Mouse (Mus musculus): ENCODE measurements around the gene Pakap. TPM values are rescaled to one million over a fixed set of nuclear protein-coding genes. Genes with fewer than 3 reads are reported as not detected.
A peak's percentile ranks its signal among the peaks of the same experiment; 100 is the strongest.

Gene Pakap
- polyA plus RNA-seq, 1 experiment from 2014 or later = 25.4 TPM

- no peak for ATAC-seq (ENCODE audit: low read depth)
These were observed 212.4 kb downstream of the Pakap start for GRCm38 (mm10) chr4:57780403-57780802.

DNA sequence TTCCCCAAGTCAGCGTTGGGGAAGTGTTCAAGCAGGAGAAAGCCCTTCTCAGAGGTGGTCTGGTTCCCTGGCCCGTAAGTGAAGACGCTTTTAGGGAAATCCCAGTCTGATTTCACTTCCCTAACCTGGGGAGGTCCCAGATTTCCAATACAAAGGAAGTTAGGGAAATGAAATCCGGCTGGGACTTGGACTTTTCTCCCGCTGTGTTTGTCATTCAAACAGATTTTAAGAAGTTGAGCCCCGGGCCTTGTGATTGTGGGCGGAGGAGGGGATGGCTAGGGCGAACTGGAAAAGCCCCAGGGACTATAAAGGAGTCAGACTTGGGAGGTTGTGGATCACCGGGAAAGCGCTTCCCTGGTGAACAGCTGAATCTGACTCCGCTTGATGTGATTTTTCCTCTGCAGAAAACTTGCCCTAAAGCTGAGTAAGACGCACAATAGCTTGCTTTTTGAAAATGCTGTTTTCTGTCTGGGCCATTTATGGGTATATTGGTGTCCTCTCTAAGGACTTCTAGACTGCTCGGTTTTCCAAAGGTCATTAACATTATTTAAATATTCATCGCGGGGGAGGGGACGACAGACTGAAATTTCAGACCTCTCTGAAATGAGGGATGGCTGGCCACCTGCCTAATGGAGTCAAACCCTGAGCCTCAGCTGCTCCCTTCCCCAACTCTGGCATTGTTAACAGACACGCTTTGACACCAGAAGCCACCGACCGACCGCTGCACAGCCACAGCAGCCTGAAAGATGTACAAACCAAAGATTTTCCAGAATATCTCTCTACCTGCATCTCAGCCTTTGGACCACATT is 213.1 kb downstream of the Pakap start:
- H3K4me3 ChIP-seq (ENCODE audit: low read depth, low read length) = no peak overlapping the region
- no peaks in the 10 kb centered on the region for H3K9me3 ChIP-seq (ENCODE audit: control insufficient read depth, low read length)
- 0 out of 2 replicates have a peak, but pooled peaks cover 4% of the 10 kb centered on the region for H3K27me3 ChIP-seq (replicated peaks; ENCODE audit: control insufficient read depth, insufficient read depth, low read length)
- H3K4me1 ChIP-seq (ENCODE audit: control insufficient read depth, insufficient read depth, low read length) = peaks cover 26% of the 10 kb centered on the region
- ATAC-seq (ENCODE audit: low read depth) = peak; percentile 67
- H3K36me3 ChIP-seq (ENCODE audit: control insufficient read depth, insufficient read depth, low read length) = no peaks in the 10 kb centered on the region
- 6% methylated on average over 20 of the region's 20 CpGs for WGBS
- H3K4me2 ChIP-seq (ENCODE audit: low read depth, low read length) = peak overlapping the region; percentile 16; the same call in 1 of the 2 replicates
- H3K9ac ChIP-seq (ENCODE audit: low read depth, low read length) = no peak overlapping the region
- DNase-seq (ENCODE audit: low spot score) = peak; percentile 73
- H3K27ac ChIP-seq (replicated peaks; ENCODE audit: low read depth, low read length) = peak overlapping the region; percentile 59

More at GRCm38 (mm10) chr4:57780403-57780802, 212.4 kb downstream of the Pakap start:
- 9% methylated on average over 4 of the region's 4 CpGs for WGBS
- H3K36me3 ChIP-seq (ENCODE audit: control insufficient read depth, insufficient read depth, low read length) = no peaks in the 10 kb centered on the region
- H3K27ac ChIP-seq (replicated peaks; ENCODE audit: low read depth, low read length) = peak overlapping the region; percentile 59
- peaks cover 26% of the 10 kb centered on the region for H3K4me1 ChIP-seq (ENCODE audit: control insufficient read depth, insufficient read depth, low read length)
- H3K9me3 ChIP-seq (ENCODE audit: control insufficient read depth, low read length) = no peaks in the 10 kb centered on the region
- H3K9ac ChIP-seq (ENCODE audit: low read depth, low read length) = no peak overlapping the region
- H3K27me3 ChIP-seq (replicated peaks; ENCODE audit: control insufficient read depth, insufficient read depth, low read length) = 0 out of 2 replicates have a peak, but pooled peaks cover 4% of the 10 kb centered on the region
- H3K4me3 ChIP-seq (ENCODE audit: low read depth, low read length) = no peak overlapping the region
- peak overlapping the region; percentile 16; the same call in 1 of the 2 replicates for H3K4me2 ChIP-seq (ENCODE audit: low read depth, low read length)
- DNase-seq (ENCODE audit: low spot score) = no peak

- H3K9me3 ChIP-seq (ENCODE audit: control insufficient read depth, low read length) = no peaks in the 10 kb centered on the region
- H3K4me1 ChIP-seq (ENCODE audit: control insufficient read depth, insufficient read depth, low read length) = peaks cover 26% of the 10 kb centered on the region
- ATAC-seq (ENCODE audit: low read depth) = peak; percentile 90
- no peaks in the 10 kb centered on the region for H3K36me3 ChIP-seq (ENCODE audit: control insufficient read depth, insufficient read depth, low read length)
- 0% methylated on average over 25 of the region's 26 CpGs for WGBS
- 0 out of 2 replicates have a peak, but pooled peaks cover 4% of the 10 kb centered on the region for H3K27me3 ChIP-seq (replicated peaks; ENCODE audit: control insufficient read depth, insufficient read depth, low read length)
- peak overlapping the region; percentile 45 for H3K4me3 ChIP-seq (ENCODE audit: low read depth, low read length)
- H3K4me2 ChIP-seq (ENCODE audit: low read depth, low read length) = peak overlapping the region; percentile 84
- H3K9ac ChIP-seq (ENCODE audit: low read depth, low read length) = peak overlapping the region; percentile 54
- no peak overlapping the region for H3K27ac ChIP-seq (replicated peaks; ENCODE audit: low read depth, low read length)
- DNase-seq (ENCODE audit: low spot score) = peak; percentile 78
These were observed 214.0 kb downstream of the Pakap start for GRCm38 (mm10) chr4:57781994-57782393.

- H3K4me2 ChIP-seq (ENCODE audit: low read depth, low read length) = peak overlapping the region; percentile 84
- 0 out of 2 replicates have a peak, but pooled peaks cover 4% of the 10 kb centered on the region for H3K27me3 ChIP-seq (replicated peaks; ENCODE audit: control insufficient read depth, insufficient read depth, low read length)
- H3K27ac ChIP-seq (replicated peaks; ENCODE audit: low read depth, low read length) = no peak overlapping the region
- H3K36me3 ChIP-seq (ENCODE audit: control insufficient read depth, insufficient read depth, low read length) = no peaks in the 10 kb centered on the region
- 10% methylated on average over 33 of the region's 33 CpGs for WGBS
- peak overlapping the region; percentile 45 for H3K4me3 ChIP-seq (ENCODE audit: low read depth, low read length)
- DNase-seq (ENCODE audit: low spot score) (no peak), ATAC-seq (ENCODE audit: low read depth) (peak; percentile 15; the same call in 1 of the 2 replicates)
- peak overlapping the region; percentile 54 for H3K9ac ChIP-seq (ENCODE audit: low read depth, low read length)
- peaks cover 26% of the 10 kb centered on the region for H3K4me1 ChIP-seq (ENCODE audit: control insufficient read depth, insufficient read depth, low read length)
- H3K9me3 ChIP-seq (ENCODE audit: control insufficient read depth, low read length) = no peaks in the 10 kb centered on the region
These were observed 214.8 kb downstream of the Pakap start for GRCm38 (mm10) chr4:57782549-57783390.

DNA sequence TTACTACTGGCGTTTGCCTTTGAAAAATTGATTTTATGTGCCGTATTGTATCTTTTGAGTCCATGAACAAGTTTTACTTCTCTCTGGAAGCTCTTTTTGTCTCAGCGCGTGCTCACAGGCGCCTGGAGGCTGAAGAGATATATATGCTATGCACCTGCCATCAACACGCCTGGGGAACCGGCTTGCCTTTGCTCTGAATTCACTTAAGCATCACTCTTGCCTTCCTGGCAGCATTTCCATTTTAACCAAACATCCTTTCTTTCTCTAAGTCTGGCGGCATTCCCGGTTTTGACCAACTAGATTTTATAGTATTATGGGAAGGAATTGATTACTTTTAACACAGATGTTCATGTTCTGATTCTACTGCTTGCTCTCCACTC is 215.4 kb downstream of the Pakap start:
- Histone ChIP-seq H3K27ac (replicated peaks; ENCODE audit: low read depth, low read length) (no peak overlapping the region), H3K36me3 (ENCODE audit: control insufficient read depth, insufficient read depth, low read length) (no peaks in the 10 kb centered on the region), H3K4me3 (ENCODE audit: low read depth, low read length) (peak overlapping the region; percentile 45), H3K27me3 (replicated peaks; ENCODE audit: control insufficient read depth, insufficient read depth, low read length) (0 out of 2 replicates have a peak, but pooled peaks cover 4% of the 10 kb centered on the region), H3K9ac (ENCODE audit: low read depth, low read length) (no peak overlapping the region), H3K9me3 (ENCODE audit: control insufficient read depth, low read length) (no peaks in the 10 kb centered on the region), H3K4me1 (ENCODE audit: control insufficient read depth, insufficient read depth, low read length) (peaks cover 26% of the 10 kb centered on the region), H3K4me2 (ENCODE audit: low read depth, low read length) (peak overlapping the region; percentile 84)
- 32% methylated on average over 9 of the region's 9 CpGs for WGBS
- DNase-seq (ENCODE audit: low spot score) = peak; percentile 46
- ATAC-seq (ENCODE audit: low read depth) = no peak

- Histone ChIP-seq H3K36me3 (ENCODE audit: control insufficient read depth, insufficient read depth, low read length) (no peaks in the 10 kb centered on the region), H3K9ac (ENCODE audit: low read depth, low read length) (no peak overlapping the region), H3K27me3 (replicated peaks; ENCODE audit: control insufficient read depth, insufficient read depth, low read length) (0 out of 2 replicates have a peak, but pooled peaks cover 4% of the 10 kb centered on the region), H3K9me3 (ENCODE audit: control insufficient read depth, low read length) (no peaks in the 10 kb centered on the region), H3K4me1 (ENCODE audit: control insufficient read depth, insufficient read depth, low read length) (peaks cover 26% of the 10 kb centered on the region), H3K4me3 (ENCODE audit: low read depth, low read length) (no peak overlapping the region), H3K4me2 (ENCODE audit: low read depth, low read length) (peak overlapping the region; percentile 3; the same call in 1 of the 2 replicates), H3K27ac (replicated peaks; ENCODE audit: low read depth, low read length) (no peak overlapping the region)
- WGBS = 74% methylated on average over 11 of the region's 11 CpGs
- DNase-seq (ENCODE audit: low spot score) (no peak), ATAC-seq (ENCODE audit: low read depth) (no peak)
These were observed 216.0 kb downstream of the Pakap start for GRCm38 (mm10) chr4:57783853-57784600.

DNA sequence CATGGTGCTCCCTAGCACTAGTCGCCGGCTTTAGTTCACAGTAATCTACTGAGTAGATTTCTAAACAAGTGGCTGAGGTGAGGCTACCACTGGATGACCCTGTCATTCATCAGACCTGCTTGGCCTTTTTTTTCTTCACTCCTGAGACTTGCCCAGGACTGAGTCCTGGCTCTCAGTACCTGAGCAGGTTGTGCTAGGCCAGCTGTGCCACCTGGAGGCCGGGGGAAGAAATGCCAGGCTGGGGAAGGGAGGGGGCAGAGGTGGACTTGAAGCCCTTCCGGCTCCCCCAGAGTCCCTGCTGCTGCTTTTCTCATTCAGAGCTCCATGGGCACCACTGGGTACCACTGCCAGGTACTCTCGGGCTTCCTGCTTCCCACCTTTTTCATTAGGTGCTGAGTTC is 220.7 kb downstream of the Pakap start:
- Histone ChIP-seq H3K9ac (ENCODE audit: low read depth, low read length) (no peak overlapping the region), H3K4me1 (ENCODE audit: control insufficient read depth, insufficient read depth, low read length) (peaks cover 3% of the 10 kb centered on the region; the same call in 1 of the 2 replicates), H3K27ac (replicated peaks; ENCODE audit: low read depth, low read length) (no peak overlapping the region), H3K27me3 (replicated peaks; ENCODE audit: control insufficient read depth, insufficient read depth, low read length) (no peaks in the 10 kb centered on the region), H3K4me3 (ENCODE audit: low read depth, low read length) (no peak overlapping the region), H3K36me3 (ENCODE audit: control insufficient read depth, insufficient read depth, low read length) (no peaks in the 10 kb centered on the region), H3K9me3 (ENCODE audit: control insufficient read depth, low read length) (no peaks in the 10 kb centered on the region), H3K4me2 (ENCODE audit: low read depth, low read length) (no peak overlapping the region)
- DNase-seq (ENCODE audit: low spot score) = no peak
- ATAC-seq (ENCODE audit: low read depth) = no peak
- WGBS = 71% methylated on average over 5 of the region's 5 CpGs

GRCm38 (mm10) chr4:57789118-57789517 is 221.1 kb downstream of the Pakap start:
- Histone ChIP-seq H3K4me1 (ENCODE audit: control insufficient read depth, insufficient read depth, low read length) (peaks cover 1% of the 10 kb centered on the region; the same call in 1 of the 2 replicates), H3K9ac (ENCODE audit: low read depth, low read length) (no peak overlapping the region), H3K27me3 (replicated peaks; ENCODE audit: control insufficient read depth, insufficient read depth, low read length) (no peaks in the 10 kb centered on the region), H3K9me3 (ENCODE audit: control insufficient read depth, low read length) (no peaks in the 10 kb centered on the region), H3K27ac (replicated peaks; ENCODE audit: low read depth, low read length) (no peak overlapping the region), H3K36me3 (ENCODE audit: control insufficient read depth, insufficient read depth, low read length) (no peaks in the 10 kb centered on the region), H3K4me3 (ENCODE audit: low read depth, low read length) (no peak overlapping the region), H3K4me2 (ENCODE audit: low read depth, low read length) (no peak overlapping the region)
- DNase-seq (ENCODE audit: low spot score) (no peak), ATAC-seq (ENCODE audit: low read depth) (no peak)
